Mouse (Mus musculus) myocyte (in vitro differentiated cells): ENCODE data around the gene Ralgps1. TPM values are rescaled to one million over a fixed set of nuclear protein-coding genes. Genes with fewer than 3 reads are reported as not detected.
A peak's percentile ranks its signal among the peaks of the same experiment; 100 is the strongest.

Experiments
- H3K27me3 ChIP-seq: one replicate; pipeline ENCODE4 v1.6.1; 2011; ENCODE audit not compliant: control insufficient read depth, insufficient read depth, insufficient read length
- H3K36me3 ChIP-seq: one replicate; pipeline ENCODE4 v1.6.1; 2011; ENCODE audit not compliant: control insufficient read depth, insufficient read depth
- H3K4me2 ChIP-seq: one replicate; pipeline ENCODE4 v1.6.1; 2011; ENCODE audit warnings: low read depth, control low read depth
- H3K4me3 ChIP-seq: one replicate; pipeline ENCODE4 v1.5.1; 2011; ENCODE audit warnings: mild to moderate bottlenecking, control low read depth, moderate library complexity
- H3K79me2 ChIP-seq: one replicate; pipeline ENCODE4 v1.6.1; 2011; ENCODE audit not compliant: control insufficient read depth, insufficient read depth
- H3ac ChIP-seq: one replicate; pipeline ENCODE4 v1.6.1; 2011; ENCODE audit not compliant: control insufficient read depth, insufficient read length
- CEBPB ChIP-seq: IDR thresholded peaks from 2 replicates; pipeline ENCODE4 v1.6.1; 2011; ENCODE audit warnings: mild to moderate bottlenecking, moderate library complexity; ENCODE audit not compliant: poor library complexity, insufficient read depth, severe bottlenecking
- E2F4 ChIP-seq: IDR thresholded peaks from one replicate; pipeline ENCODE4 v1.6.1; 2011; ENCODE audit warnings: mild to moderate bottlenecking, control low read depth, moderate library complexity; ENCODE audit not compliant: insufficient read depth
- MAX ChIP-seq: IDR thresholded peaks from one replicate; pipeline ENCODE4 v1.6.1; 2011; ENCODE audit warnings: low read depth, mild to moderate bottlenecking, control low read depth
- MYOD1 ChIP-seq, 3 experiments: IDR thresholded peaks; one replicate each; pipeline ENCODE4 v1.6.1; 2011; ENCODE audit warnings: control low read depth in 2 of 3, low read depth in 2 of 3, mild to moderate bottlenecking in 2 of 3, moderate library complexity in 1 of 3; ENCODE audit not compliant: insufficient read length in 2 of 3, control insufficient read depth in 1 of 3
- MYOG ChIP-seq, 3 experiments: IDR thresholded peaks; one replicate each; pipeline ENCODE4 v1.6.1; 2011; ENCODE audit warnings: control low read depth in 2 of 3, low read depth in 2 of 3, mild to moderate bottlenecking in 2 of 3; ENCODE audit not compliant: insufficient read length in 2 of 3, control insufficient read depth in 1 of 3, insufficient read depth in 1 of 3
- POLR2A ChIP-seq: IDR thresholded peaks from one replicate; pipeline ENCODE4 v1.6.1; 2011; ENCODE audit warnings: low read depth, mild to moderate bottlenecking, control low read depth, moderate library complexity; ENCODE audit not compliant: insufficient read length
- POLR2AphosphoS2 ChIP-seq: IDR thresholded peaks from one replicate; pipeline ENCODE4 v1.6.1; 2011; ENCODE audit warnings: low read depth, control low read depth; ENCODE audit not compliant: insufficient read length
- REST ChIP-seq: IDR thresholded peaks from one replicate; pipeline ENCODE4 v1.6.1; 2011; ENCODE audit warnings: mild to moderate bottlenecking, control low read depth, moderate library complexity; ENCODE audit not compliant: insufficient read depth, insufficient read length
- SRF ChIP-seq: IDR thresholded peaks from one replicate; pipeline ENCODE4 v1.6.1; 2011; ENCODE audit warnings: low read depth; ENCODE audit not compliant: control insufficient read depth, insufficient read length
- TCF12 ChIP-seq: IDR thresholded peaks from one replicate; pipeline ENCODE4 v1.6.1; 2011; ENCODE audit warnings: mild to moderate bottlenecking, control low read depth; ENCODE audit not compliant: poor library complexity, insufficient read depth, severe bottlenecking
- TCF3 ChIP-seq: IDR thresholded peaks from one replicate; pipeline ENCODE4 v1.6.1; 2011; ENCODE audit warnings: low read depth, control low read depth; ENCODE audit not compliant: insufficient read length
- USF1 ChIP-seq: IDR thresholded peaks from one replicate; pipeline ENCODE4 v1.6.1; 2011; ENCODE audit warnings: low read depth, mild to moderate bottlenecking, control low read depth, moderate library complexity
- polyA plus RNA-seq: library from polyadenylated mRNA; unstranded; fragments of >200 nt; fragmentation: generic; extraction: Trizol; gene quantifications from one replicate; pipeline ENCODE4 v1.2.1, GENCODE M21; 2012; ENCODE audit warnings: missing spikeins

Gene Ralgps1
- polyA plus RNA-seq, 1 experiment, result 1.3 TPM

- no peak for TF ChIP-seq MAX
- no peak for TF ChIP-seq CEBPB
- no peak for TF ChIP-seq POLR2A
- no peak for TF ChIP-seq SRF
- TF ChIP-seq MYOD1 (IDR thresholded peaks at IDR 0.05; ENCODE audit: control insufficient read depth in 1 of 3, insufficient read length in 2 of 3, low read depth in 2 of 3), result no peak
- TF ChIP-seq REST, result no peak
- TF ChIP-seq USF1, result no peak
- TF ChIP-seq POLR2AphosphoS2, result no peak
- no peak for TF ChIP-seq TCF3
- TF ChIP-seq TCF12, result no peak
- TF ChIP-seq MYOG (IDR thresholded peaks at IDR 0.05; ENCODE audit: control insufficient read depth in 1 of 3, insufficient read depth in 1 of 3, insufficient read length in 2 of 3, low read depth in 2 of 3), result no peak
- no peak for TF ChIP-seq E2F4
- H3K4me3 ChIP-seq, result peak overlapping the region; percentile 22
- H3K79me2 ChIP-seq, result no peaks in the 10 kb centered on the region
- no peaks in the 10 kb centered on the region for H3K27me3 ChIP-seq
- H3ac ChIP-seq, result no peak overlapping the region
- H3K36me3 ChIP-seq, result no peaks in the 10 kb centered on the region
- peak overlapping the region; percentile 30 for H3K4me2 ChIP-seq
These were observed 960 bp downstream of the Ralgps1 start for GRCm38 (mm10) chr2:33370276-33370776.

GRCm38 (mm10) chr2:33369453-33369852, 1.8 kb downstream of the Ralgps1 start:
- no peak overlapping the region for H3K4me3 ChIP-seq
- H3K79me2 ChIP-seq, result no peaks in the 10 kb centered on the region
- TF ChIP-seq USF1, result no peak
- H3ac ChIP-seq, result no peak overlapping the region
- H3K36me3 ChIP-seq, result no peaks in the 10 kb centered on the region
- H3K4me2 ChIP-seq, result no peak overlapping the region
- H3K27me3 ChIP-seq, result no peaks in the 10 kb centered on the region

- H3ac ChIP-seq, result no peak overlapping the region
- no peaks in the 10 kb centered on the region for H3K27me3 ChIP-seq
- no peak overlapping the region for H3K4me2 ChIP-seq
- H3K79me2 ChIP-seq, result no peaks in the 10 kb centered on the region
- no peak for TF ChIP-seq TCF3
- TF ChIP-seq MYOD1 (IDR thresholded peaks at IDR 0.05; ENCODE audit: control insufficient read depth in 1 of 3, insufficient read length in 2 of 3, low read depth in 2 of 3), result no peak
- no peak for TF ChIP-seq POLR2AphosphoS2
- TF ChIP-seq MYOG (IDR thresholded peaks at IDR 0.05; ENCODE audit: control insufficient read depth in 1 of 3, insufficient read depth in 1 of 3, insufficient read length in 2 of 3, low read depth in 2 of 3), result no peak
- TF ChIP-seq E2F4, result no peak
- TF ChIP-seq USF1, result no peak
- TF ChIP-seq CEBPB, result no peak
- TF ChIP-seq POLR2A, result no peak
- no peak for TF ChIP-seq REST
- no peak for TF ChIP-seq MAX
- H3K4me3 ChIP-seq, result no peak overlapping the region
- no peaks in the 10 kb centered on the region for H3K36me3 ChIP-seq
These were observed 2.8 kb downstream of the Ralgps1 start for GRCm38 (mm10) chr2:33368486-33368885.

- Histone ChIP-seq H3K4me2 (no peak overlapping the region), H3K27me3 (no peaks in the 10 kb centered on the region), H3K4me3 (no peak overlapping the region), H3K36me3 (no peaks in the 10 kb centered on the region), H3ac (no peak overlapping the region), H3K79me2 (no peaks in the 10 kb centered on the region)
- no peak for TF ChIP-seq MYOG (IDR thresholded peaks at IDR 0.05; ENCODE audit: control insufficient read depth in 1 of 3, insufficient read depth in 1 of 3, insufficient read length in 2 of 3, low read depth in 2 of 3)
- no peak for TF ChIP-seq POLR2A
- no peak for TF ChIP-seq MYOD1 (IDR thresholded peaks at IDR 0.05; ENCODE audit: control insufficient read depth in 1 of 3, insufficient read length in 2 of 3, low read depth in 2 of 3)
- TF ChIP-seq CEBPB, result no peak
- no peak for TF ChIP-seq TCF12
- TF ChIP-seq MAX, result no peak
- no peak for TF ChIP-seq SRF
- TF ChIP-seq REST, result no peak
- no peak for TF ChIP-seq POLR2AphosphoS2
- no peak for TF ChIP-seq E2F4
- TF ChIP-seq USF1, result no peak
- no peak for TF ChIP-seq TCF3
These were observed 5.4 kb downstream of the Ralgps1 start for GRCm38 (mm10) chr2:33365703-33366471.

GRCm38 (mm10) chr2:33364656-33365055, 6.6 kb downstream of the Ralgps1 start:
- H3ac ChIP-seq, result no peak overlapping the region
- no peak overlapping the region for H3K4me3 ChIP-seq
- no peaks in the 10 kb centered on the region for H3K36me3 ChIP-seq
- H3K4me2 ChIP-seq, result no peak overlapping the region
- no peaks in the 10 kb centered on the region for H3K27me3 ChIP-seq
- H3K79me2 ChIP-seq, result no peaks in the 10 kb centered on the region
- TF ChIP-seq POLR2A (no peak), USF1 (no peak), SRF (no peak)
